Mouse (Mus musculus) heart, adult 8-10 months (tissue): Measurements from ENCODE around the gene H2-T22. TPM values are rescaled to one million over a fixed set of nuclear protein-coding genes. Genes with fewer than 3 reads are reported as not detected.
"Not testable (repeated sequence)": the region's sequence is repeated elsewhere in the genome, so short reads cannot be mapped to it uniquely, and the experiment has no call there.

ENCODE experiments used
- DNase-seq: peaks from one replicate; pipeline ENCODE4 v3.0.0; 2022; ENCODE audit warnings: low spot score
- total RNA-seq, 4 experiments: library from RNA; stranded (reverse); gene quantifications; 2 replicates each; pipeline ENCODE4 v1.2.4; 2022

Gene H2-T22
- 10 to 100 TPM; 10.4 to 14.0 (median 13.0) TPM for total RNA-seq

- peak; percentile 95 for DNase-seq
These were observed at the start of gene H2-T22, which contains the start of gene Gm6034 for GRCm38 (mm10) chr17:36042610-36043169. Gene H2-T22, minus strand, starts transcription at chr17:36042747. Gene Gm6034, plus strand, starts transcription at chr17:36042961.

GRCm38 (mm10) chr17:36091933-36092332 lies 49.4 kb upstream of the H2-T22 start:
- not testable (repeated sequence) for DNase-seq

GRCm38 (mm10) chr17:36085976-36086375 lies 43.4 kb upstream of the H2-T22 start:
- not testable (repeated sequence) for DNase-seq

GRCm38 (mm10) chr17:36083870-36084451 lies 41.4 kb upstream of the H2-T22 start:
- no peak for DNase-seq

GRCm38 (mm10) chr17:36083266-36083869 lies 40.8 kb upstream of the H2-T22 start:
- DNase-seq, result no peak

- DNase-seq, result not testable (repeated sequence)
These were observed 40.1 kb upstream of the H2-T22 start for GRCm38 (mm10) chr17:36082519-36083232.

- DNase-seq, result not testable (repeated sequence)
These were observed 39.4 kb upstream of the H2-T22 start for GRCm38 (mm10) chr17:36081901-36082300.

GRCm38 (mm10) chr17:36060829-36061228 lies 18.3 kb upstream of the H2-T22 start:
- peak; percentile 83 for DNase-seq

- DNase-seq, result not testable (repeated sequence)
These were observed 15.8 kb upstream of the H2-T22 start, which contains the start of gene Gm11127 for GRCm38 (mm10) chr17:36058362-36058761. Gene Gm11127, minus strand, starts transcription at chr17:36058371.

- not testable (repeated sequence) for DNase-seq
These were observed 15.4 kb upstream of the H2-T22 start for GRCm38 (mm10) chr17:36057927-36058326.

GRCm38 (mm10) chr17:36043286-36043685 lies 739 bp upstream of the H2-T22 start:
- DNase-seq, result no peak

- not testable (repeated sequence) for DNase-seq
These were observed 492 bp downstream of the H2-T22 start for GRCm38 (mm10) chr17:36042055-36042454.

- not testable (repeated sequence) for DNase-seq
These were observed 1.9 kb downstream of the H2-T22 start for GRCm38 (mm10) chr17:36040604-36041003.

GRCm38 (mm10) chr17:36036126-36036525 lies 6.4 kb downstream of the H2-T22 start:
- not testable (repeated sequence) for DNase-seq

GRCm38 (mm10) chr17:36035010-36035638 lies 7.4 kb downstream of the H2-T22 start:
- peak; percentile 50 for DNase-seq

- not testable (repeated sequence) for DNase-seq
These were observed 8.0 kb downstream of the H2-T22 start for GRCm38 (mm10) chr17:36034524-36034923.

- DNase-seq, result peak; percentile 84
These were observed 10.1 kb downstream of the H2-T22 start, which contains the start of gene H2-T23 for GRCm38 (mm10) chr17:36032351-36032875. Gene H2-T23, minus strand, starts transcription at chr17:36032855.

- DNase-seq, result peak; percentile 67
These were observed 10.8 kb downstream of the H2-T22 start for GRCm38 (mm10) chr17:36031583-36032331.

- not testable (repeated sequence) for DNase-seq
These were observed 11.6 kb downstream of the H2-T22 start for GRCm38 (mm10) chr17:36030703-36031582.
